Mouse (Mus musculus): ENCODE measurements around the gene Sox18.
A peak's percentile ranks its signal among the peaks of the same experiment; 100 is the strongest.

The Sox18 gene

DNA sequence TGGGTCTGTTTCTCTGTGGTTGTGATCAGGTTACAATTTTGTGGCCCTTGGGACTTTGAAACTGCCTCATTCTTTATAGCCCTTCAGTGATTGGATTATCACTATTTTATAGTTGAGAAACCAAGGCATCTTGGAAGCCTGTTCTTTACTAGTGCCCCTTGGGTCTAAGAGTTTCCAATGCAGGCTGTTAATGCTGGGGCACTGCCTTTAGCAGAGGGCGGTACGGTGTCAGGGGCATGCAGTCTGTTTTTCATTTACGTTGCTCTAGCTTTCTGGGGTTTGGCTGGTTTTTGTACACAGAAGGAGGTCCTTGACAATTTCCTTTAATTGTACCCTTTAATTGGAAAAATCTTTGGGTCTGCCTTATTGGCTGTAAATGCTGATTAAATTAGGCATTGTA lies 25.8 kb downstream of the Sox18 start:
- DNase-seq: no peak

DNA sequence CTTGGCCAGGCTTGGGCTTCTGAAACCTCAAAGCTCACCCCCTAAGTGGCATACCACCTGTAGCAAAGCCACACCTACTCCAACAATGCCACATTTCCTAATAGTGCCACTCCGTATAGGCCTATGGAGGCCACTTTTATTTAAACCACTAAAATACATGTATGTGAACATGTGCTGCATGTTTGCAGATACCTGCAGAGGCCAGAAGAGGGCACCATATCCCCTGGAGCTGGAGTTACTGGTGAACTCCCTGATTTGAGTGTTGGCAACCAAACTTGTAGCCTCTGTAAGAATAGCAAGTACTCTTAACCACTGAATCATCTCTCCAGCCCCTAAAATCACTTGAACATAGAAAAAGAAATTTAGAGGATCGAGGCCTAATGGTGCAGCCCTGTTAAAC lies 27.1 kb downstream of the Sox18 start:
- peak; percentile 31 to 60 for DNase-seq

DNA sequence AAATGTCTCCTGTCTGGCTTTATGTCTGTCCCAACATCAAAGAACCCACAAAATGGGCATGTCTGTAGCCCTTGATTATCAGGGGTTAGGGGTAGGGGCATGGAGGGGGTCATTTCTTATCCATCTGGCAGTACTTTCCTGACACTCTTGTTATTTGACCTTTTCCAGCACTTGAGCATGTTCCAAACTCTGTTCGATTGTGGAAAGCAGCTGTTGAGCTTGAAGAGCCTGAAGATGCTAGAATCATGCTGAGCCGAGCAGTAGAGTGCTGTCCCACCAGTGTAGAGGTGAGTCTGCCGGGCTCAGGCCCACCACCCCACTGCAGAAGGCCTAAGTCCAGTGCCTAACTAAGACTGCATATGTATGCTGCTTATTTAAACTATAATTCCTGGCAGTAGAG lies 35.6 kb downstream of the Sox18 start:
- no peak for DNase-seq

DNA sequence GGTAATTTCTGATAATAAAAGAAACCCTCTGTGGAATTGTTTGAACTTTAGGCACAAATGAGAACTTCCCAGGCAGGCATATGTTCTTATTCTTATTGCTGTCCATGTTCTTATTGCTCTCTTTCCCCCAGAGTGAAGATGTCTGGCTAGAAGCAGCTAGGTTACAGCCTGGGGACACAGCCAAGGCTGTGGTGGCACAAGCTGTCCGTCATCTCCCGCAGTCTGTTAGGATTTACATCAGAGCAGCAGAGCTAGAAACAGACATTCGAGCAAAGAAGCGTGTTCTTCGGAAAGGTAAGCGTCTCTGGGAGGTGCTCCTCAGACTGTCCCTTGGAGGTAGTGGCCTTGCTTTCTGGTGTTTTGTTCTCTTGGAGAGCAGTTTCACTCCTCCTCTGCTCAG lies 38.8 kb downstream of the Sox18 start:
- DNase-seq: peak; percentile 49 to 71

DNA sequence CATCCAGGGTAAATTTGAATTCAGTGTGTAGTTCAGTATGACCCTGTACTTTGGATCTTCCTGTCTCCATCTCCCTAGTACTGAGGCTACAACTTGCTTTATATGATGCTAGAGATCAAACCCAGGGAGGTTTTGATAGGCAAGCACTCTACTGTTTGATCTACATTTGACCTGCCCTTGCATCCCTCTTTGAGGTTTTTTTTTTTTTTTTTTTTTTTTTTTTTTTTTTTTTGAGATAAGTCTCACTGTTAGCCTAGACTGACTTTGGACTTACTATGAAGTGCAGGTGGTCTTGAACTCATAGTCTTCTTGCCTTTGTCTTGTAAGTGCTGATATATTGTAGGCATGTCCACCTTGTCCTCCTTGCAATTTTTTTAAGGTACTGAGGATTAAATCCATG lies 43.0 kb downstream of the Sox18 start:
- no peak for DNase-seq

GRCm38 (mm10) chr2:181623401-181623800 lies 48.0 kb downstream of the Sox18 start:
- peak in 1 of 2 experiments; percentile 53 for DNase-seq
